In genomic region chr11:63394201-63394600, GRCm38 (mm10) we compare ENCODE assay signal across 16 mouse cellular contexts.
"Had no signal": no experiment of that assay in that cellular context is flagged by ENCODE, and none has a peak within 500 bp of the region (broad histone marks: within the 10 kb centered on the region; RNA-seq: fewer than 3 reads in every experiment).

No protein-coding gene starts in this region.

- H3K4me3 ChIP-seq: hindbrain, embryonic 15.5 days; limb, embryonic 10.5 days; liver, embryonic 13.5 days; lung, embryonic 15.5 days; megakaryocyte, embryonic 14.5 days; midbrain, embryonic 15.5 days; neural tube, embryonic 12.5 days; stomach, embryonic 15.5 days had no signal

- H3K9me3 ChIP-seq: hindbrain, embryonic 15.5 days; limb, embryonic 10.5 days; liver, embryonic 13.5 days; lung, embryonic 15.5 days; midbrain, embryonic 15.5 days; neural tube, embryonic 12.5 days; stomach, embryonic 15.5 days had no signal

- DNase-seq: liver, embryonic 13.5 days; liver, postnatal 0 days; lung, postnatal 14 days; right cerebral cortex, postnatal 14 days; thymus, adult 2 months; thymus, postnatal 25 days had no signal

- H3K4me2 ChIP-seq: hindbrain, embryonic 15.5 days; liver, embryonic 13.5 days; lung, embryonic 15.5 days; midbrain, embryonic 11.5 days; midbrain, embryonic 15.5 days; neural tube, embryonic 12.5 days; stomach, embryonic 15.5 days had no signal

- H3K36me3 ChIP-seq: hindbrain, embryonic 15.5 days; limb, embryonic 10.5 days; liver, embryonic 13.5 days; lung, embryonic 15.5 days; midbrain, embryonic 15.5 days; neural tube, embryonic 12.5 days; stomach, embryonic 15.5 days had no signal

- H3K9ac ChIP-seq: hindbrain, embryonic 15.5 days; liver, embryonic 13.5 days; liver, postnatal 0 days; lung, embryonic 15.5 days; midbrain, embryonic 15.5 days; neural tube, embryonic 12.5 days; stomach, embryonic 15.5 days had no signal

- H3K4me1 ChIP-seq: hindbrain, embryonic 15.5 days; limb, embryonic 10.5 days; liver, embryonic 13.5 days; lung, embryonic 15.5 days; megakaryocyte, embryonic 14.5 days; midbrain, embryonic 15.5 days; neural tube, embryonic 12.5 days; stomach, embryonic 15.5 days had no signal

- H3K27ac ChIP-seq: hindbrain, embryonic 15.5 days; limb, embryonic 10.5 days; liver, embryonic 13.5 days; lung, embryonic 15.5 days; macrophage; midbrain, embryonic 15.5 days; neural tube, embryonic 12.5 days; stomach, embryonic 15.5 days had no signal

- ATAC-seq: intestine, embryonic 16.5 days; liver, postnatal 0 days; midbrain, embryonic 15.5 days had no signal

- H3K27me3 ChIP-seq: hindbrain, embryonic 15.5 days; liver, embryonic 13.5 days; megakaryocyte, embryonic 14.5 days; neural tube, embryonic 12.5 days; stomach, embryonic 15.5 days had no signal
